ENCODE assay signal across 9 mouse cellular contexts in the genomic region with DNA sequence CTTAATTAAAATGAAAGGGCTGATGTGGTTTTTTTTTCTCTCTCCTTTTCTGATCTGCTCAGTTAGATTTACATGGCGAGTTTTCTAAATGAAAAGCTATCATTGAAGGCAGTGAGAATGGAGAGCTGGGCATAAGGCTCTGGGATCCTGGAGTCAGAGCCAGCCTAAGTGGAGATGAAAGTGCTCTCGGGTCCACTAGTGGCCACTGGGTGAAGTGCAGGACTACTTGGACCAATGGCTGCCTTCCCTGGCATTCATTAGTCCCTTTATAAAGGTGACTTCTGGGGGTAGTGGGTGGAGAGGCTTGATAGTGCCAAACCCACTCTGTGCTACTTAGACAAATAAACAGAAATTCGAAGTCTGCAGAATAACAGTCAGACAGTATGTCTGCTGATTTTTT. TPM values are rescaled to one million over a fixed set of nuclear protein-coding genes. Genes with fewer than 3 reads are reported as not detected.
DNase-seq lines count a peak whose midpoint lies in the region; ATAC-seq and TF ChIP-seq lines count a peak whose summit lies in the region.
"Had no signal": no experiment of that assay in that cellular context is flagged by ENCODE, and none has a peak within 500 bp of the region (broad histone marks: within the 10 kb centered on the region; RNA-seq: fewer than 3 reads in every experiment).

No protein-coding gene starts in this region.

- no peaks in the 10 kb centered on the region for H3K36me3 ChIP-seq in liver, adult 2 months (ENCODE audit: control insufficient read depth, insufficient read depth, low read length)
- no peaks in the 10 kb centered on the region for H3K36me3 ChIP-seq in liver, embryonic 11.5 days (ENCODE audit: control insufficient read depth, insufficient read depth, low read length)
- H3K36me3 ChIP-seq: liver, embryonic 15.5 days had no signal

- H3K9ac ChIP-seq in liver, adult 2 months (ENCODE audit: low read depth, low read length), result no peak overlapping the region
- no peak overlapping the region for H3K9ac ChIP-seq in liver, embryonic 11.5 days (ENCODE audit: low read depth, low read length)
- H3K9ac ChIP-seq: liver, embryonic 15.5 days had no signal

- no peak overlapping the region for H3K27ac ChIP-seq in liver, adult 2 months (replicated peaks; ENCODE audit: insufficient read depth, low read depth, low read length)
- no peak overlapping the region for H3K27ac ChIP-seq in liver, embryonic 11.5 days (ENCODE audit: low read depth, low read length)
- H3K27ac ChIP-seq: liver, embryonic 15.5 days had no signal

- no peak overlapping the region for H3K4me3 ChIP-seq in liver, adult 2 months (ENCODE audit: insufficient read depth, low read depth, low read length)
- H3K4me3 ChIP-seq in liver, embryonic 11.5 days (ENCODE audit: low read depth, low read length), result no peak overlapping the region
- H3K4me3 ChIP-seq: liver, embryonic 15.5 days had no signal

- DNase-seq in embryo, embryonic 11 days, result peak; percentile 23
- DNase-seq in embryo, embryonic 9.5 days (ENCODE audit: extremely low spot score), result no peak
- no peak for DNase-seq in liver, adult 2 months (ENCODE audit: extremely low read depth, low read depth, low spot score)
- no peak for DNase-seq in liver, embryonic 11.5 days (ENCODE audit: low spot score)
- DNase-seq in adrenal gland, postnatal 14 days, result peak; percentile 41
- peak; percentile 61 for DNase-seq in lung, postnatal 36 days
- DNase-seq in layer of hippocampus, adult 9-11 months, result no peak
- no peak for DNase-seq in natural killer cell, adult 2 months (ENCODE audit: low spot score in 2 of 2)

- H3K27me3 ChIP-seq in liver, adult 2 months (ENCODE audit: control insufficient read depth, insufficient read depth, low read length), result no peaks in the 10 kb centered on the region
- H3K27me3 ChIP-seq in liver, embryonic 11.5 days (replicated peaks; ENCODE audit: control insufficient read depth, insufficient read depth, low read length), result no peaks in the 10 kb centered on the region
- H3K27me3 ChIP-seq: liver, embryonic 15.5 days had no signal

- H3K4me2 ChIP-seq in liver, embryonic 11.5 days, result no peak overlapping the region
- H3K4me2 ChIP-seq: liver, embryonic 15.5 days had no signal

- TF ChIP-seq POLR2A in liver, adult 2 months (IDR thresholded peaks at IDR 0.05; ENCODE audit: extremely low read depth, insufficient read depth, low read length), result no peak

- TF ChIP-seq CTCF in liver, adult 2 months (IDR thresholded peaks at IDR 0.05; ENCODE audit: low read depth, low read length), result peak; percentile 46; the same call in 1 of the 2 replicates

- H3K4me1 ChIP-seq in liver, adult 2 months (ENCODE audit: control insufficient read depth, insufficient read depth, low read length), result no peaks in the 10 kb centered on the region
- no peaks in the 10 kb centered on the region for H3K4me1 ChIP-seq in liver, embryonic 11.5 days (replicated peaks; ENCODE audit: control insufficient read depth, insufficient read depth, low read length)
- H3K4me1 ChIP-seq: liver, embryonic 15.5 days had no signal

- 84% methylated on average over 3 of the region's 3 CpGs for WGBS in liver, adult 2 months
- 83% methylated on average over 3 of the region's 3 CpGs for WGBS in liver, embryonic 11.5 days

- no peaks in the 10 kb centered on the region for H3K79me2 ChIP-seq in liver, adult 2 months (ENCODE audit: control insufficient read depth, insufficient read depth, low read length)

- no peak for ATAC-seq in liver, embryonic 11.5 days (replicated peaks; ENCODE audit: low FRiP score)

- H3K9me3 ChIP-seq in liver, embryonic 11.5 days (ENCODE audit: control insufficient read depth, low read length), result 0 out of 2 replicates have a peak, but pooled peaks cover 2% of the 10 kb centered on the region
- H3K9me3 ChIP-seq: liver, embryonic 15.5 days had no signal

RNA-seq across cellular contexts. Expression of a gene that starts 5.0 kb away (rescaled TPM):
- total RNA-seq in liver, adult 2 months (2014; rRNA removed), result 0.28 and 0.40 TPM in 2 replicates
- polyA plus RNA-seq in liver, adult 2 months (2012; rRNA removed), result 0.02 TPM in 2 replicates
- 7.9 and 10.1 TPM in 2 replicates for polyA plus RNA-seq in liver, embryonic 11.5 days (2014; fragmentation: Nextera tagmentation; extraction: Ambion mirVana)
- total RNA-seq in adrenal gland, postnatal 14 days (2021), result 12.8 and 16.0 TPM in 2 replicates

Comparison
In these comparisons a context has a peak if more than half of its experiments do, and no peak if none do; other contexts are left out.
1. DNase-seq: peak in embryo, embryonic 11 days (single experiment), adrenal gland, postnatal 14 days (single experiment) and lung, postnatal 36 days (single experiment); none in embryo, embryonic 9.5 days (single experiment), liver, adult 2 months (single experiment), liver, embryonic 11.5 days (single experiment), layer of hippocampus, adult 9-11 months (single experiment) and natural killer cell, adult 2 months (0 of 2).